Mouse (Mus musculus): Measurements from ENCODE around the gene 1810009J06Rik. TPM values are rescaled to one million over a fixed set of nuclear protein-coding genes. Genes with fewer than 3 reads are reported as not detected.
A peak's percentile ranks its signal among the peaks of the same experiment; 100 is the strongest.
"Not testable (repeated sequence)": the region's sequence is repeated elsewhere in the genome, so short reads cannot be mapped to it uniquely, and the experiment has no call there.

Gene 1810009J06Rik
- total RNA-seq (2014; rRNA removed) (not detected in 2 replicates), polyA plus RNA-seq (2015; fragmentation: Nextera tagmentation; extraction: Ambion mirVana) (not detected in 2 replicates)

- WGBS, result 90% methylated on average over 2 of the region's 2 CpGs
- H3K9ac ChIP-seq (replicated peaks; ENCODE audit: low read length); H3K27ac ChIP-seq; ATAC-seq; H3K27me3 ChIP-seq (ENCODE audit: insufficient read depth, low read length); H3K36me3 ChIP-seq (ENCODE audit: insufficient read depth, low read length); H3K4me2 ChIP-seq (ENCODE audit: low read depth, low read length); H3K4me1 ChIP-seq (ENCODE audit: insufficient read depth, low read length); H3K4me3 ChIP-seq (ENCODE audit: low read length); H3K9me3 ChIP-seq (ENCODE audit: low read length); DNase-seq (ENCODE audit: low spot score): not testable (repeated sequence)
Observed at GRCm38 (mm10) chr6:40964454-40964853, at the start of gene 1810009J06Rik. 1810009J06Rik (plus strand) TSS chr6:40964754.

- ATAC-seq, result no peak
- Histone ChIP-seq H3K27me3 (ENCODE audit: insufficient read depth, low read length) (no peaks in the 10 kb centered on the region), H3K27ac (no peak overlapping the region), H3K9me3 (ENCODE audit: low read length) (no peaks in the 10 kb centered on the region), H3K4me2 (ENCODE audit: low read depth, low read length) (no peak overlapping the region), H3K36me3 (ENCODE audit: insufficient read depth, low read length) (no peaks in the 10 kb centered on the region), H3K4me1 (ENCODE audit: insufficient read depth, low read length) (no peaks in the 10 kb centered on the region), H3K9ac (replicated peaks; ENCODE audit: low read length) (no peak overlapping the region), H3K4me3 (ENCODE audit: low read length) (no peak overlapping the region)
- WGBS, result 82% methylated on average over 4 of the region's 4 CpGs
- DNase-seq (ENCODE audit: low spot score), result no peak
- no peak for TF ChIP-seq CTCF (IDR thresholded peaks at IDR 0.05; ENCODE audit: low read depth)
Observed at GRCm38 (mm10) chr6:40919954-40920353, 44.6 kb upstream of the 1810009J06Rik start.

- Histone ChIP-seq H3K4me1 (ENCODE audit: insufficient read depth, low read length) (no peaks in the 10 kb centered on the region), H3K27ac (no peak within 1 kb of the TSS), H3K4me2 (ENCODE audit: low read depth, low read length) (no peak within 1 kb of the TSS), H3K27me3 (ENCODE audit: insufficient read depth, low read length) (no peaks in the 10 kb centered on the region), H3K36me3 (ENCODE audit: insufficient read depth, low read length) (no peaks in the 10 kb centered on the region), H3K4me3 (ENCODE audit: low read length) (no peak within 1 kb of the TSS), H3K9ac (replicated peaks; ENCODE audit: low read length) (no peak within 1 kb of the TSS), H3K9me3 (ENCODE audit: low read length) (no peaks in the 10 kb centered on the region)
- 91% methylated on average over 10 of the region's 10 CpGs for WGBS
- TF ChIP-seq CTCF (IDR thresholded peaks at IDR 0.05; ENCODE audit: low read depth), result no peak
- ATAC-seq (no peak), DNase-seq (ENCODE audit: low spot score) (no peak)
Observed at GRCm38 (mm10) chr6:40940457-40940856, 24.1 kb upstream of the 1810009J06Rik start, which contains the start of gene 1700074P13Rik. 1700074P13Rik (minus strand) TSS chr6:40940557.

- H3K4me2 ChIP-seq (ENCODE audit: low read depth, low read length), result no peak within 1 kb of the TSS
- no peaks in the 10 kb centered on the region for H3K4me1 ChIP-seq (ENCODE audit: insufficient read depth, low read length)
- no peaks in the 10 kb centered on the region for H3K36me3 ChIP-seq (ENCODE audit: insufficient read depth, low read length)
- no peak within 1 kb of the TSS for H3K27ac ChIP-seq
- no peaks in the 10 kb centered on the region for H3K9me3 ChIP-seq (ENCODE audit: low read length)
- H3K9ac ChIP-seq (replicated peaks; ENCODE audit: low read length), result no peak within 1 kb of the TSS
- TF ChIP-seq CTCF (IDR thresholded peaks at IDR 0.05; ENCODE audit: low read depth), result no peak
- no peak within 1 kb of the TSS for H3K4me3 ChIP-seq (ENCODE audit: low read length)
- no peak for ATAC-seq
- H3K27me3 ChIP-seq (ENCODE audit: insufficient read depth, low read length), result no peaks in the 10 kb centered on the region
- DNase-seq (ENCODE audit: low spot score), result no peak
Observed at GRCm38 (mm10) chr6:40951770-40952169, 12.8 kb upstream of the 1810009J06Rik start, which contains the start of gene Gm4744. Gm4744 (minus strand) TSS chr6:40951870.

- WGBS, result 71% methylated on average over 2 of the region's 2 CpGs
- H3K9ac ChIP-seq (replicated peaks; ENCODE audit: low read length), result no peak overlapping the region
- H3K9me3 ChIP-seq (ENCODE audit: low read length), result no peaks in the 10 kb centered on the region
- H3K36me3 ChIP-seq (ENCODE audit: insufficient read depth, low read length), result no peaks in the 10 kb centered on the region
- no peak for TF ChIP-seq CTCF (IDR thresholded peaks at IDR 0.05; ENCODE audit: low read depth)
- H3K4me3 ChIP-seq (ENCODE audit: low read length), result no peak overlapping the region
- ATAC-seq (no peak), DNase-seq (ENCODE audit: low spot score) (no peak)
- H3K27ac ChIP-seq, result no peak overlapping the region
- no peaks in the 10 kb centered on the region for H3K27me3 ChIP-seq (ENCODE audit: insufficient read depth, low read length)
- H3K4me2 ChIP-seq (ENCODE audit: low read depth, low read length), result no peak overlapping the region
- no peaks in the 10 kb centered on the region for H3K4me1 ChIP-seq (ENCODE audit: insufficient read depth, low read length)
Observed at GRCm38 (mm10) chr6:40953716-40954115, 10.8 kb upstream of the 1810009J06Rik start.

GRCm38 (mm10) chr6:40999379-40999778 is 34.8 kb downstream of the 1810009J06Rik start, which contains the start of gene Gm2663:
Gm2663 (minus strand) TSS chr6:40999479.
- H3K9me3 ChIP-seq (ENCODE audit: low read length); ATAC-seq; DNase-seq (ENCODE audit: low spot score); H3K4me1 ChIP-seq (ENCODE audit: insufficient read depth, low read length); H3K27ac ChIP-seq; H3K4me2 ChIP-seq (ENCODE audit: low read depth, low read length); H3K36me3 ChIP-seq (ENCODE audit: insufficient read depth, low read length); H3K27me3 ChIP-seq (ENCODE audit: insufficient read depth, low read length); H3K4me3 ChIP-seq (ENCODE audit: low read length); H3K9ac ChIP-seq (replicated peaks; ENCODE audit: low read length): not testable (repeated sequence)

- 68% methylated on average over 4 of the region's 4 CpGs for WGBS
- no peak overlapping the region for H3K9ac ChIP-seq (replicated peaks; ENCODE audit: low read length)
- TF ChIP-seq CTCF (IDR thresholded peaks at IDR 0.05; ENCODE audit: low read depth), result peak; percentile 23; the same call in 1 of the 2 replicates
Observed at GRCm38 (mm10) chr6:41015065-41015464, 50.5 kb downstream of the 1810009J06Rik start.

More at GRCm38 (mm10) chr6:41015065-41015464, 50.5 kb downstream of the 1810009J06Rik start:
- Histone ChIP-seq H3K27ac (no peak overlapping the region), H3K9me3 (ENCODE audit: low read length) (no peaks in the 10 kb centered on the region), H3K4me3 (ENCODE audit: low read length) (no peak overlapping the region), H3K4me2 (ENCODE audit: low read depth, low read length) (no peak overlapping the region), H3K4me1 (ENCODE audit: insufficient read depth, low read length) (no peaks in the 10 kb centered on the region), H3K27me3 (ENCODE audit: insufficient read depth, low read length) (no peaks in the 10 kb centered on the region), H3K36me3 (ENCODE audit: insufficient read depth, low read length) (no peaks in the 10 kb centered on the region)
- peak; percentile 7 for DNase-seq (ENCODE audit: low spot score)
- no peak for ATAC-seq

Other genes starting within 250 kb of the 1810009J06Rik start
- gene Moxd2, start 77.3 kb upstream of the 1810009J06Rik start, total RNA-seq (2014; rRNA removed), result not detected in 2 replicates
- not detected in 2 replicates for gene Moxd2, start 77.3 kb upstream of the 1810009J06Rik start, polyA plus RNA-seq (2015; fragmentation: Nextera tagmentation; extraction: Ambion mirVana)
- not detected in 2 replicates for gene Prss58, start 64.4 kb upstream of the 1810009J06Rik start, total RNA-seq (2014; rRNA removed)
- not detected in 2 replicates for gene Prss58, start 64.4 kb upstream of the 1810009J06Rik start, polyA plus RNA-seq (2015; fragmentation: Nextera tagmentation; extraction: Ambion mirVana)
- gene 1700074P13Rik, start 24.2 kb upstream of the 1810009J06Rik start, total RNA-seq (2014; rRNA removed), result not detected in 2 replicates
- not detected in 2 replicates for gene 1700074P13Rik, start 24.2 kb upstream of the 1810009J06Rik start, polyA plus RNA-seq (2015; fragmentation: Nextera tagmentation; extraction: Ambion mirVana)
- not detected in 2 replicates for gene Gm4744, start 12.9 kb upstream of the 1810009J06Rik start, total RNA-seq (2014; rRNA removed)
- gene Gm4744, start 12.9 kb upstream of the 1810009J06Rik start, polyA plus RNA-seq (2015; fragmentation: Nextera tagmentation; extraction: Ambion mirVana), result not detected in 2 replicates
- gene Gm2663, start 34.7 kb downstream of the 1810009J06Rik start, total RNA-seq (2014; rRNA removed), result not detected in 2 replicates
- not detected in 2 replicates for gene Gm2663, start 34.7 kb downstream of the 1810009J06Rik start, polyA plus RNA-seq (2015; fragmentation: Nextera tagmentation; extraction: Ambion mirVana)
- gene 2210010C04Rik, start 70.8 kb downstream of the 1810009J06Rik start, total RNA-seq (2014; rRNA removed), result not detected in 2 replicates
- gene 2210010C04Rik, start 70.8 kb downstream of the 1810009J06Rik start, polyA plus RNA-seq (2015; fragmentation: Nextera tagmentation; extraction: Ambion mirVana), result not detected in 2 replicates

All from hindbrain, postnatal 0 days (tissue).